Mouse (Mus musculus) kidney, adult 2 months (tissue): ENCODE measurements around the gene Ccdc188. TPM values are rescaled to one million over a fixed set of nuclear protein-coding genes. Genes with fewer than 3 reads are reported as not detected.

Source experiments
- DNase-seq: peaks from one replicate; pipeline ENCODE4 v3.0.0; 2021
- H3K27ac ChIP-seq: fragments of 200-500 bp; 2 replicates; pipeline ENCODE4 v1.5.1; 2012; ENCODE audit warnings: low read depth, low read length, control low read depth, inconsistent platforms; ENCODE audit not compliant: insufficient read depth
- H3K27me3 ChIP-seq: fragments of 200-500 bp; replicated peaks from 2 replicates; pipeline ENCODE4 v1.6.1; 2012; ENCODE audit warnings: mild to moderate bottlenecking, moderate library complexity, low read length, inconsistent platforms; ENCODE audit not compliant: control insufficient read depth, insufficient read depth
- H3K36me3 ChIP-seq: fragments of 200-500 bp; 2 replicates; pipeline ENCODE4 v1.6.1; 2012; ENCODE audit warnings: mild to moderate bottlenecking, moderate library complexity, low read length, inconsistent platforms; ENCODE audit not compliant: control insufficient read depth, insufficient read depth
- H3K4me1 ChIP-seq: fragments of 200-500 bp; 2 replicates; pipeline ENCODE4 v1.6.1; 2011; ENCODE audit warnings: low read length; ENCODE audit not compliant: control insufficient read depth, insufficient read depth
- H3K4me3 ChIP-seq: fragments of 200-500 bp; 2 replicates; pipeline ENCODE4 v1.5.1; 2011; ENCODE audit warnings: mild to moderate bottlenecking, low read depth, low read length, control low read depth; ENCODE audit not compliant: insufficient read depth
- CTCF ChIP-seq: fragments of 200-500 bp; conservative IDR thresholded peaks from 2 replicates; pipeline ENCODE4 v1.5.1; 2011; ENCODE audit warnings: low read depth, mild to moderate bottlenecking, control low read depth, low read length, moderate library complexity, mixed read lengths; ENCODE audit not compliant: insufficient read depth, insufficient read length
- POLR2A ChIP-seq: fragments of 200-500 bp; IDR thresholded peaks from one replicate; pipeline ENCODE4 v1.6.1; 2011; ENCODE audit warnings: low read depth, low read length, control low read depth
- WGBS: fragments of 180-500 bp; shearing (Covaris S2); methylation state at CpG from one replicate; pipeline ENCODE4 v1.1.7; 2018; 5-methylcytosine and 5-hydroxymethylcytosine counted together
- polyA plus RNA-seq: library from polyadenylated mRNA; depleted of rRNA; stranded (reverse); fragments of >200 nt; gene quantifications from 2 replicates; pipeline ENCODE4 v1.2.3, GENCODE M21; 2012

The Ccdc188 gene
- polyA plus RNA-seq, 1 experiment: not detected

GRCm38 (mm10) chr16:18220856-18221542 lies 3.3 kb downstream of the Ccdc188 start:
- H3K4me3 ChIP-seq: no peak overlapping the region
- DNase-seq: no peak
- H3K27me3 ChIP-seq: no peaks in the 10 kb centered on the region
- no peak overlapping the region for H3K27ac ChIP-seq
- 92% methylated on average over 6 of the region's 6 CpGs for WGBS
- TF ChIP-seq CTCF: no peak
- TF ChIP-seq POLR2A: no peak
- no peaks in the 10 kb centered on the region for H3K4me1 ChIP-seq
- no peaks in the 10 kb centered on the region for H3K36me3 ChIP-seq

- Histone ChIP-seq H3K4me1 (no peaks in the 10 kb centered on the region), H3K27ac (no peak overlapping the region), H3K4me3 (no peak overlapping the region), H3K27me3 (no peaks in the 10 kb centered on the region), H3K36me3 (no peaks in the 10 kb centered on the region)
- WGBS: 82% methylated on average over 11 of the region's 11 CpGs
- no peak for TF ChIP-seq POLR2A
- TF ChIP-seq CTCF: no peak
- DNase-seq: no peak
These were observed 3.8 kb downstream of the Ccdc188 start for GRCm38 (mm10) chr16:18221543-18221898.

- Histone ChIP-seq H3K36me3 (no peaks in the 10 kb centered on the region), H3K4me3 (no peak overlapping the region), H3K4me1 (no peaks in the 10 kb centered on the region), H3K27me3 (no peaks in the 10 kb centered on the region), H3K27ac (no peak overlapping the region)
- DNase-seq: no peak
- TF ChIP-seq POLR2A (no peak), CTCF (no peak)
- 88% methylated on average over 11 of the region's 11 CpGs for WGBS
These were observed 4.5 kb downstream of the Ccdc188 start for GRCm38 (mm10) chr16:18222188-18222587.

GRCm38 (mm10) chr16:18227187-18227586 lies 9.5 kb downstream of the Ccdc188 start:
- TF ChIP-seq POLR2A: no peak
- TF ChIP-seq CTCF: no peak

GRCm38 (mm10) chr16:18227897-18228422 lies 10.3 kb downstream of the Ccdc188 start:
- Histone ChIP-seq H3K27ac (no peak overlapping the region), H3K36me3 (no peaks in the 10 kb centered on the region), H3K4me1 (0 out of 2 replicates have a peak, but pooled peaks cover 3% of the 10 kb centered on the region), H3K4me3 (no peak overlapping the region), H3K27me3 (no peaks in the 10 kb centered on the region)
- WGBS: 90% methylated on average over 20 of the region's 20 CpGs
- TF ChIP-seq CTCF (no peak), POLR2A (no peak)
- DNase-seq: no peak

More at GRCm38 (mm10) chr16:18227187-18227586, 9.5 kb downstream of the Ccdc188 start:
- no peaks in the 10 kb centered on the region for H3K36me3 ChIP-seq
- WGBS: 89% methylated on average over 13 of the region's 13 CpGs
- H3K27me3 ChIP-seq: no peaks in the 10 kb centered on the region
- no peak overlapping the region for H3K4me3 ChIP-seq
- 0 out of 2 replicates have a peak, but pooled peaks cover 3% of the 10 kb centered on the region for H3K4me1 ChIP-seq
- DNase-seq: no peak
- H3K27ac ChIP-seq: no peak overlapping the region

- H3K36me3 ChIP-seq: no peaks in the 10 kb centered on the region
- no peaks in the 10 kb centered on the region for H3K27me3 ChIP-seq
- H3K27ac ChIP-seq: no peak overlapping the region
- DNase-seq: no peak
- H3K4me3 ChIP-seq: no peak overlapping the region
- TF ChIP-seq POLR2A (no peak), CTCF (no peak)
- 82% methylated on average over 4 of the region's 4 CpGs for WGBS
- H3K4me1 ChIP-seq: 0 out of 2 replicates have a peak, but pooled peaks cover 4% of the 10 kb centered on the region
These were observed 11.2 kb downstream of the Ccdc188 start for GRCm38 (mm10) chr16:18228856-18229255.

GRCm38 (mm10) chr16:18229622-18230021 lies 11.9 kb downstream of the Ccdc188 start:
- no peak overlapping the region for H3K27ac ChIP-seq
- no peak overlapping the region for H3K4me3 ChIP-seq
- H3K36me3 ChIP-seq: no peaks in the 10 kb centered on the region
- H3K27me3 ChIP-seq: no peaks in the 10 kb centered on the region
- WGBS: 35% methylated on average over 11 of the region's 11 CpGs
- 0 out of 2 replicates have a peak, but pooled peaks cover 7% of the 10 kb centered on the region for H3K4me1 ChIP-seq
- TF ChIP-seq POLR2A: no peak
- peak; percentile 9 for DNase-seq
